Mouse (Mus musculus) midbrain, embryonic 15.5 days (tissue): ENCODE measurements around the gene Nkpd1. TPM values are rescaled to one million over a fixed set of nuclear protein-coding genes. Genes with fewer than 3 reads are reported as not detected.

Source experiments
- ATAC-seq: fragments of 200-750 bp; cut with Nextera tagmentation; replicated peaks from 2 replicates; pipeline ENCODE4 v1.8.0; 2017; ENCODE audit warnings: moderate TSS enrichment
- H3K27ac ChIP-seq: fragments of 300-500 bp; sonication (generic); 2 replicates; pipeline ENCODE4 v1.5.1; 2015; ENCODE audit warnings: mild to moderate bottlenecking, inconsistent platforms
- H3K27me3 ChIP-seq: fragments of 300-500 bp; sonication (generic); replicated peaks from 2 replicates; pipeline ENCODE4 v1.6.1; 2015; ENCODE audit warnings: inconsistent platforms
- H3K36me3 ChIP-seq: fragments of 300-500 bp; sonication (generic); replicated peaks from 2 replicates; pipeline ENCODE4 v1.6.1; 2015; ENCODE audit warnings: inconsistent platforms
- H3K4me1 ChIP-seq: fragments of 300-500 bp; sonication (generic); 2 replicates; pipeline ENCODE4 v1.6.1; 2015; ENCODE audit warnings: inconsistent platforms
- H3K4me2 ChIP-seq: fragments of 300-500 bp; sonication (generic); 2 replicates; pipeline ENCODE4 v1.6.1; 2015; ENCODE audit warnings: inconsistent platforms, mild to moderate bottlenecking, moderate library complexity
- H3K4me3 ChIP-seq: fragments of 300-500 bp; sonication (generic); 2 replicates; pipeline ENCODE4 v1.5.1; 2015; ENCODE audit warnings: mild to moderate bottlenecking, inconsistent platforms
- H3K9ac ChIP-seq: fragments of 300-500 bp; sonication (generic); 2 replicates; pipeline ENCODE4 v1.6.1; 2015; ENCODE audit warnings: mild to moderate bottlenecking, inconsistent platforms
- H3K9me3 ChIP-seq: fragments of 300-500 bp; sonication (generic); 2 replicates; pipeline ENCODE4 v1.6.1; 2016; ENCODE audit warnings: inconsistent platforms
- WGBS: fragments of 180-500 bp; shearing (Covaris S2); methylation state at CpG from one replicate; pipeline ENCODE4 v1.1.7; 2015; ENCODE audit warnings: mixed read lengths; 5-methylcytosine and 5-hydroxymethylcytosine counted together
- polyA plus RNA-seq: library from polyadenylated mRNA; unstranded; fragments of >200 nt; fragmentation: Nextera tagmentation; extraction: Ambion mirVana; gene quantifications from 2 replicates; pipeline ENCODE4 v1.2.1, GENCODE M21; 2015

The Nkpd1 gene
- polyA plus RNA-seq, result 0.74 and 0.95 TPM in 2 replicates

- H3K27me3 ChIP-seq, result peaks cover 56% of the 10 kb centered on the region
- no peak within 1 kb of the TSS for H3K27ac ChIP-seq
- peak within 1 kb of the TSS; percentile 51 for H3K4me2 ChIP-seq
- H3K36me3 ChIP-seq, result no peaks in the 10 kb centered on the region
- peak within 1 kb of the TSS; percentile 39 for H3K9ac ChIP-seq
- WGBS, result 3% methylated on average over 21 of the region's 29 CpGs
- ATAC-seq, result no peak
- peaks cover 16% of the 10 kb centered on the region for H3K4me1 ChIP-seq
- H3K4me3 ChIP-seq, result peak within 1 kb of the TSS; percentile 21
- no peaks in the 10 kb centered on the region for H3K9me3 ChIP-seq
These were observed at the start of gene Nkpd1 for GRCm38 (mm10) chr7:19517652-19518365. Gene Nkpd1 (plus strand): TSS chr7:19517838.

GRCm38 (mm10) chr7:19468279-19468678 lies 49.4 kb upstream of the Nkpd1 start:
- H3K4me3 ChIP-seq, result no peak overlapping the region
- no peak overlapping the region for H3K9ac ChIP-seq
- peaks cover 67% of the 10 kb centered on the region for H3K27me3 ChIP-seq
- H3K36me3 ChIP-seq, result no peaks in the 10 kb centered on the region
- 59% methylated on average over 12 of the region's 12 CpGs for WGBS
- no peak overlapping the region for H3K4me2 ChIP-seq
- H3K9me3 ChIP-seq, result no peaks in the 10 kb centered on the region
- no peak overlapping the region for H3K27ac ChIP-seq
- peaks cover 6% of the 10 kb centered on the region for H3K4me1 ChIP-seq
- ATAC-seq, result no peak

GRCm38 (mm10) chr7:19469404-19469803 lies 48.2 kb upstream of the Nkpd1 start:
- H3K27ac ChIP-seq, result no peak overlapping the region
- peaks cover 13% of the 10 kb centered on the region for H3K4me1 ChIP-seq
- no peak for ATAC-seq
- H3K4me2 ChIP-seq, result no peak overlapping the region
- peak overlapping the region; percentile 2; the same call in 1 of the 2 replicates for H3K4me3 ChIP-seq
- 18% methylated on average over 23 of the region's 23 CpGs for WGBS
- peaks cover 72% of the 10 kb centered on the region for H3K27me3 ChIP-seq
- no peaks in the 10 kb centered on the region for H3K9me3 ChIP-seq
- no peak overlapping the region for H3K9ac ChIP-seq
- H3K36me3 ChIP-seq, result no peaks in the 10 kb centered on the region

- peaks cover 67% of the 10 kb centered on the region for H3K27me3 ChIP-seq
- WGBS, result 20% methylated on average over 14 of the region's 14 CpGs
- H3K27ac ChIP-seq, result no peak overlapping the region
- H3K36me3 ChIP-seq, result no peaks in the 10 kb centered on the region
- H3K9ac ChIP-seq, result no peak overlapping the region
- H3K4me1 ChIP-seq, result peaks cover 10% of the 10 kb centered on the region
- no peaks in the 10 kb centered on the region for H3K9me3 ChIP-seq
- no peak overlapping the region for H3K4me2 ChIP-seq
- H3K4me3 ChIP-seq, result no peak overlapping the region
- ATAC-seq, result no peak
These were observed 47.3 kb upstream of the Nkpd1 start for GRCm38 (mm10) chr7:19470308-19470707.

- H3K4me2 ChIP-seq, result no peak overlapping the region
- 40% methylated on average over 4 of the region's 4 CpGs for WGBS
- no peak overlapping the region for H3K27ac ChIP-seq
- H3K27me3 ChIP-seq, result peaks cover 65% of the 10 kb centered on the region
- no peak overlapping the region for H3K9ac ChIP-seq
- peaks cover 10% of the 10 kb centered on the region for H3K4me1 ChIP-seq
- H3K9me3 ChIP-seq, result no peaks in the 10 kb centered on the region
- H3K4me3 ChIP-seq, result no peak overlapping the region
- ATAC-seq, result no peak
- no peaks in the 10 kb centered on the region for H3K36me3 ChIP-seq
These were observed 45.2 kb upstream of the Nkpd1 start for GRCm38 (mm10) chr7:19472403-19472802.

GRCm38 (mm10) chr7:19473875-19474443 lies 43.7 kb upstream of the Nkpd1 start:
- peak overlapping the region; percentile 78 for H3K4me2 ChIP-seq
- peaks cover 69% of the 10 kb centered on the region for H3K27me3 ChIP-seq
- H3K4me3 ChIP-seq, result peak overlapping the region; percentile 49
- H3K27ac ChIP-seq, result peak overlapping the region; percentile 85
- ATAC-seq, result peak; percentile 94
- H3K9ac ChIP-seq, result peak overlapping the region; percentile 54
- under 1% methylated on average over 84 of the region's 89 CpGs for WGBS
- no peaks in the 10 kb centered on the region for H3K9me3 ChIP-seq
- H3K4me1 ChIP-seq, result peaks cover 10% of the 10 kb centered on the region
- H3K36me3 ChIP-seq, result no peaks in the 10 kb centered on the region

GRCm38 (mm10) chr7:19477084-19477483 lies 40.6 kb upstream of the Nkpd1 start:
- no peak overlapping the region for H3K9ac ChIP-seq
- WGBS, result 66% methylated on average over 2 of the region's 2 CpGs
- peaks cover 47% of the 10 kb centered on the region for H3K27me3 ChIP-seq
- H3K9me3 ChIP-seq, result no peaks in the 10 kb centered on the region
- H3K4me1 ChIP-seq, result peaks cover 10% of the 10 kb centered on the region
- no peaks in the 10 kb centered on the region for H3K36me3 ChIP-seq
- ATAC-seq, result no peak
- no peak overlapping the region for H3K4me2 ChIP-seq
- no peak overlapping the region for H3K4me3 ChIP-seq
- no peak overlapping the region for H3K27ac ChIP-seq

- Histone ChIP-seq H3K9me3 (no peaks in the 10 kb centered on the region), H3K9ac (no peak overlapping the region), H3K4me1 (peaks cover 10% of the 10 kb centered on the region), H3K4me2 (no peak overlapping the region), H3K27ac (no peak overlapping the region), H3K27me3 (peaks cover 40% of the 10 kb centered on the region), H3K36me3 (no peaks in the 10 kb centered on the region), H3K4me3 (no peak overlapping the region)
- 30% methylated on average over 14 of the region's 14 CpGs for WGBS
- no peak for ATAC-seq
These were observed 39.8 kb upstream of the Nkpd1 start for GRCm38 (mm10) chr7:19477624-19478384.

GRCm38 (mm10) chr7:19483281-19483680 lies 34.4 kb upstream of the Nkpd1 start:
- no peak for ATAC-seq

GRCm38 (mm10) chr7:19485488-19485887 lies 32.1 kb upstream of the Nkpd1 start:
- H3K4me3 ChIP-seq, result no peak overlapping the region
- peaks cover 32% of the 10 kb centered on the region for H3K27me3 ChIP-seq
- no peak overlapping the region for H3K9ac ChIP-seq
- H3K27ac ChIP-seq, result no peak overlapping the region
- H3K9me3 ChIP-seq, result no peaks in the 10 kb centered on the region
- ATAC-seq, result no peak
- H3K36me3 ChIP-seq, result no peaks in the 10 kb centered on the region
- H3K4me1 ChIP-seq, result peaks cover 8% of the 10 kb centered on the region; the same call in 1 of the 2 replicates
- no peak overlapping the region for H3K4me2 ChIP-seq
- 94% methylated on average over 1 of the region's 1 CpGs for WGBS

More at GRCm38 (mm10) chr7:19483281-19483680, 34.4 kb upstream of the Nkpd1 start:
- Histone ChIP-seq H3K9ac (no peak overlapping the region), H3K4me1 (no peaks in the 10 kb centered on the region), H3K27me3 (peaks cover 13% of the 10 kb centered on the region), H3K9me3 (no peaks in the 10 kb centered on the region), H3K27ac (no peak overlapping the region), H3K36me3 (no peaks in the 10 kb centered on the region), H3K4me2 (no peak overlapping the region), H3K4me3 (no peak overlapping the region)
- WGBS, result 84% methylated on average over 8 of the region's 8 CpGs

- H3K9me3 ChIP-seq, result no peaks in the 10 kb centered on the region
- H3K27me3 ChIP-seq, result peaks cover 43% of the 10 kb centered on the region
- H3K27ac ChIP-seq, result no peak overlapping the region
- H3K4me2 ChIP-seq, result no peak overlapping the region
- H3K9ac ChIP-seq, result no peak overlapping the region
- no peak for ATAC-seq
- no peak overlapping the region for H3K4me3 ChIP-seq
- no peaks in the 10 kb centered on the region for H3K36me3 ChIP-seq
- H3K4me1 ChIP-seq, result peaks cover 9% of the 10 kb centered on the region; the same call in 1 of the 2 replicates
- WGBS, result 93% methylated on average over 7 of the region's 7 CpGs
These were observed 31.1 kb upstream of the Nkpd1 start for GRCm38 (mm10) chr7:19486549-19486948.

GRCm38 (mm10) chr7:19489525-19489924 lies 28.1 kb upstream of the Nkpd1 start:
- H3K36me3 ChIP-seq, result no peaks in the 10 kb centered on the region
- H3K27ac ChIP-seq, result no peak overlapping the region
- 7% methylated on average over 29 of the region's 31 CpGs for WGBS
- peaks cover 54% of the 10 kb centered on the region for H3K27me3 ChIP-seq
- H3K4me2 ChIP-seq, result peak overlapping the region; percentile 56
- ATAC-seq, result peak; percentile 63
- peaks cover 13% of the 10 kb centered on the region; the same call in 1 of the 2 replicates for H3K4me1 ChIP-seq
- peak overlapping the region; percentile 12; the same call in 1 of the 2 replicates for H3K9ac ChIP-seq
- H3K4me3 ChIP-seq, result peak overlapping the region; percentile 32
- H3K9me3 ChIP-seq, result no peaks in the 10 kb centered on the region
